Mouse (Mus musculus) liver, embryonic 14.5 days (tissue): ENCODE measurements at regions not wholly inside any gene's neighbourhood (a gene's known extent, or its start where the extent isn't known, plus 50 kb on each side); places are given as distances from the start of the nearest gene placed in this dataset.

Experiments
- CTCF ChIP-seq: IDR thresholded peaks from 2 replicates; pipeline ENCODE4 v1.5.1; 2016; ENCODE audit warnings: antibody characterized with exemption, low read depth, control low read depth
- EP300 ChIP-seq: IDR thresholded peaks from 2 replicates; pipeline ENCODE4 v1.6.1; 2016; ENCODE audit warnings: antibody characterized with exemption, low read depth

- TF ChIP-seq CTCF (no peak), EP300 (no peak)
Measured at GRCm38 (mm10) chr14:86435345-86435744, 705.7 kb downstream of the Diaph3 start.
